Mouse (Mus musculus) left cerebral cortex, postnatal 10 days (tissue): ENCODE data around the gene Baz2a. TPM values are rescaled to one million over a fixed set of nuclear protein-coding genes. Genes with fewer than 3 reads are reported as not detected.

ENCODE experiments used
- DNase-seq, 2 experiments: peaks; one replicate each; pipeline ENCODE4 v3.0.0; 2021 to 2022; ENCODE audit warnings: low spot score in 2 of 2, mixed read lengths in 1 of 2; ENCODE audit errors: extremely low spot score in 1 of 2
- intact Hi-C: fragments of 180-260 bp; cut with DNase I; formaldehyde crosslinking; loops from one replicate; pipeline ENCODE4 v1.15.1; 2025
- total RNA-seq, 2 experiments: library from RNA; stranded (reverse); gene quantifications; 2 replicates each; pipeline ENCODE4 v1.2.3; 2021

Baz2a gene
- total RNA-seq, 2 experiments from 2014 or later: 29.5 to 31.3 TPM

DNA sequence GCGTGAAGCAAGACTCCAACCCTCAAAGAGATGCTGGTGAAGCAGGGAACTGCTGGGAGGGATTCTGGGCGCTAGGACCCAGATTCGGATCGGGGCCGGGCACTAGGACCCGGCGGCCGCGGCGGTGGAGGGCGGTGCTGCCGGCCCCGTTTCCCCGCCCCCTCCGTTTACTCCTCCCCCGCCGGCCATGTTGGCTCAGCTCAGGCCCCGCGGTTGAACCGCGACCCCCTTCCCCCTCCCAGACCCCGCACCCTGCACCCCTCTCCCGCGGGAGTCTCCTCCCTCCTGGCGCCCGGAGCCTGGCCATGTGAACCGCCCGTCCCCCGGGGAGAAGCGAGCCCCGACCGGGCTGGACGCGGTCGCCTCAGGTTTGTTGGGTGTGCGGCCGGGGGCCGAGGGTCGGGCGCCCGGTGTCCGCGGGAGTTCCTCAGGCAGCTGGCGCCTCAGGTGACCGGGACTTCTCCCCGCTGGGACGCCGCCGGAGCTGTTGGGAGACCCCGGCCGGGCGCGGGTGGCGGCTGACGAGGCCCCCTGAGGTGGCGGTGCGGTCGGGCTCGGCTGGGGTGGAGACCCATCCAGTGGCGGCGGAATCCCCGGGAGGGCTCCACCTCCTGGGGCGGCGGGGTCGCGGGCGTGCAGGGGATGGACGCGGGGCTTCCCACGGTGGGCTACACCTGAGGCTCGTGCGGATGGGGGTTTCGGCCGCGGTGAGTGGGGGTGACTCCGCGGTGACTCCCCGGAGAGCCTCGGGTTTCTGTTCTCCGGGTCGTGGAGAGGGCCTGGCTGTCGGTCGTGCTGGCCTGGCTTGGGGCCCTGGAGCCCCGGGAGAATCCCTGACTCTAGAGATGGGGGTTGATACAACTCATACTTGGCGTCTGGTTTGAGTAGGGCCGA lies 5.6 kb downstream of the Baz2a start:
- intact Hi-C loops: no loop called here

DNA sequence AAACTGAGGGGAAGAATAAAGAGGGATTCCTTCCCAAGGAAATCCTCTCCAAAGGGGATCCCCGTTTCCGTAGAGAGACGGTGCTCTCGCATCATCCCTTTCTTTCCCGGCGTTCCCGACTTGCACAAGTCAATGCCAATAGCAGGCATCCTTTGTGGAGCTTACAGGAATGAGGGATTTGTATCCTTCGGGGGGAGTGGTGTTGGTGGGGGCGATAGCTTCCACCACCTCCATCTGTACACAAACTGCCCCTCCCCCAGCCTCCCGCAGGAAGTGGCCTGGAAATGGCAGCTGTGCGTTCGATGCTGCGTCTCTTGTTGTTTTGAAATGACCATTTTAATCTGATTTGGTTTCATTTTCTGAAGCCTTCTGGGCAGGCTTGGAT lies 6.2 kb downstream of the Baz2a start:
- peak in 1 of 2 experiments; percentile 86 for DNase-seq
- intact Hi-C loops: no loop called here

More for the DNA sequence above, 5.6 kb downstream of the Baz2a start:
- DNase-seq: peak in 1 of 2 experiments; percentile 92

GRCm38 (mm10) chr10:128110103-128110761 lies 18.9 kb downstream of the Baz2a start:
- intact Hi-C loops: no loop called here
- DNase-seq: no peak

DNA sequence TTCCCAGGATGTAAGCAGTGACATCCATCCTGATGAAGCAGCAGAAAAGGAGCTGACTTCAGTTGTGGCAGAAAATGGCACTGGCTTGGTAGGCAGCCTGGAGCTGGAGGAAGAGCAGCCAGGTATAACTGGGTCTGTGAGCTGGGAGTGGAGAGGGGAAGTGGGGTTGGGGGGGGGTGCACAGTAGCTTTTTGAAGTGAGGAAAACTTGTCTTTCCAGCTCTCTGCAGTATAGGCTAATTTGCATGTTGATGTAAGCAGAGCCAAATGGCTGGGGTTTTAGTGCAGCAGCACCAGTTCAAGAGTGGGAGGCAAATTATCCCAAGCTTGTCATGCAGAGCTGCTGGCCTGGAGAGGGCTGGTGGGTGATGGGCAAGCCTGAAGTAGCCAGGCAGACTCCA lies 19.9 kb downstream of the Baz2a start:
- intact Hi-C loops: no loop called here
- DNase-seq: no peak

GRCm38 (mm10) chr10:128123833-128124232 lies 32.5 kb downstream of the Baz2a start:
- intact Hi-C loops: no loop called here
- no peak for DNase-seq

GRCm38 (mm10) chr10:128124831-128125230 lies 33.5 kb downstream of the Baz2a start:
- no peak for DNase-seq
- intact Hi-C loops: no loop called here

- intact Hi-C loops: no loop called here
- DNase-seq: no peak
These were observed 34.6 kb downstream of the Baz2a start for GRCm38 (mm10) chr10:128125951-128126350.

DNA sequence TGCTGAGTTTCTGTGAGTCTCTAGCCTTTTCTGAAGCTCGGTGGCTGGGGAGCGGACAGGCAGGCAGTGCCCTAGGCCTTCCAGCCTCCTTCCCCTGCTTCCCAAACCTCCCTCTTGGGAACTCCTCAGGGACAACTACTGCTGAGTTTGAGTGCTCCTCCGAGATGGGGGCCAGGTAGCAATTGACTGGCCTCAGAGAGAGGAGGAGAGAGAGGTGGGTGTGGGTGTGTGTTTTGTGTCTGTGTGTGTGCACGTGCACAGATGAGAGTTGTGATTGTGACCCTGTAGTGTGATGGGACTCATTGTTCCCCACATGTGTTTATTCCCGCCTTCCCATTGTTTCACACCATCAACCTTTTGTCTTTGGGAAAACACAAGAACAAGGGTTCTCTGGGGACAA lies 36.1 kb downstream of the Baz2a start:
- no peak for DNase-seq
- intact Hi-C loops: no loop called here

- intact Hi-C loops: no loop called here
- DNase-seq: no peak
These were observed 36.8 kb downstream of the Baz2a start for GRCm38 (mm10) chr10:128128143-128128542.

DNA sequence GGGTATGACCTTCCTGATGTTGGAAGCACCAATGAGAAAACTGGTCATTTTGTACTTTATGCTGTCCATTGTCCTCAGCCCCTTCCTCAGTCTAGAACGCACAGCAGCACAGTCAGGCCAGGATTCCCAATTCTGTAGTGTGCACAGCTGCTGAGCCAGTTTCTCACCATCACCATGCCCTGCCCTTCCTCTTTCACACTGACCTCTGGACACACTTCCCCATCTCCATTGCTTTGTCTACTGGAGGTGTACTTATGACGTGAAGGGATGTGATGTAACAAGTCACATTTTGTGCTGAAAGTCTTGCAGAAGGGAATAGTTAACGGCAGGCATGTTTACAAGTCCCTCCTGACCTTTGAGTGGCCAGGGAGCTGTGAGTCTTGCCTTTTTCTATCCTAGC lies 39.9 kb downstream of the Baz2a start:
- no peak for DNase-seq
- intact Hi-C loops: no loop called here

GRCm38 (mm10) chr10:128131812-128132211 lies 40.4 kb downstream of the Baz2a start:
- DNase-seq: no peak
- intact Hi-C loops: no loop called here

GRCm38 (mm10) chr10:128133650-128134332 lies 42.4 kb downstream of the Baz2a start:
- intact Hi-C loops: no loop called here
- peak; percentile 40 to 44 for DNase-seq

DNA sequence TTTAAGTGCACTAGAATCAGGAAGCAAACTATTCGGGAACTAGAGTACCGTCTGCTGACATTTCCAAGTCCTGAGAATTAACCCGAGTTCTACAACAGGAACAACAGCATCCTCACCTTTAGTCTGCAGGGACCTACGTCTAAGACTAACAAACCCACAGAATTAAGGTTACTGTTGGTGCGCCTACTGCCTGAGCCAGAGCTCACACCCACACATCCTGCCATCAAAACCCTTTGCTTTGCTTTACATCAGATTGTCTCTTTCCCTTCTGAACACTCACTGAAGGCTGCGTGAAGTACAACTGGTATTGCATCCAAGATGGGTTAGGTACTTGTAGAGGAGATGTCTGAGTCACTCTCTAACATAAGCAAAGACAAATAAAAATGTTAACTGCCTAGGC lies 44.0 kb downstream of the Baz2a start:
- intact Hi-C loops: no loop called here

DNA sequence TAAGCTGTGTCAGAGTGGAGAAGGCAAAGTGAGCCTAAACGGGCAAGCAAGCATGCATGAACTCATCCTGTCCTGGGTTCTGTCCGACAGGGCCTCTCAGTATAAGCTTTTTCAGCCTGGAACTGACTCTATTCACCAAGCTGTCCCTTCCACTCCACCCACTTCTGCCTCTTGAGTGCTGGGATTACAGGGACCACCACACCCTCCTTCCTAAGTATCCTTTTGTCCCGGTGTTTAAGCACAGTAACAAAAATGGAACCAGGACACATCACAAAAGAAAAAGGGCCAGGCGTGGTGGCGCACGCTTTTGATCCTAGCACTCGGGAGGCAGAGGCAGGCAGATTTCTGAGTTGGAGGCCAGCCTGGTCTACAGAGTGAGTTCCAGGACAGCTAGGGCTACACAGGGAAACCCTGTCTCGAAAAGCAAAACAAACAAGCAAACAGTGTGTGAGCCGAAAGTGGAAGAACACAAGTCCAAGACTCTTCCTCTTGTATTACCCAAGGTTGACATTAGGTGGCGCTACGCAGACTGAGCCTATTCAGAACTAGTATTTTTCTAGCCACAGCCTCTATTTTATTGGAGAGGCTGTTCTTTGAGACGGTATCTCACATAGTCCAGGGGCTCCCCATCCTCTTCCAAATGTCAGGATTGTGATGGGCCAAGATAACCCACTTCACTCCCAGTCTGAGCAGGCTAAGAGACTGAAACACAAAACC lies 49.0 kb downstream of the Baz2a start:
- DNase-seq: peak in 1 of 2 experiments; percentile 46
- intact Hi-C loops: no loop called here

More for the DNA sequence above, 44.0 kb downstream of the Baz2a start:
- no peak for DNase-seq

GRCm38 (mm10) chr10:128142165-128142564 lies 50.8 kb downstream of the Baz2a start:
- intact Hi-C loops: loop anchor here (2.0 kb wide), 1 partner anchor 47 kb away; no protein-coding TSS in a partner anchor
- DNase-seq: no peak

DNA sequence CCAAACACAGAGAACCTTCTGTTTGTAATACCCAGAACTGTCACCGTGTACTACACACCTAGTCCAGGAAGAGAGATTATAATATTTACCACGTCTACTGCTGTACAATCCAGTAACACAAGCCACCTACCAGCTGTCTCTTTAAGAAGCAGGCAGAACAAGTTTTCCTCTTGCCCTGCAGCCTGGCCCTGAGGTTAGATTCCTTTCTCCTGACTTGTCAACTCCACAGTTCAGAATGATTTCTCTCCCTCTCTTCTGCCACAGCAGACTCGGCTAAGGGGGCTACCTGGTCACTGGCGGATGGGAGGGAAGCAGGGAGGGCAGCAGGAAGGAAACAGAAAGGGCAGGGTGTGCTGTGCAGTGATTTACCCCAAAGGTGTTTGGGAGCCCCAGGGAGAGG lies 52.3 kb downstream of the Baz2a start:
- intact Hi-C loops: loop anchor here (2.0 kb wide), 1 partner anchor 45 kb away; no protein-coding TSS in a partner anchor
- no peak for DNase-seq

- intact Hi-C loops: no loop called here
- DNase-seq: no peak
These were observed 53.6 kb downstream of the Baz2a start for GRCm38 (mm10) chr10:128144961-128145360.

- intact Hi-C loops: no loop called here
- no peak for DNase-seq
These were observed 57.5 kb downstream of the Baz2a start for GRCm38 (mm10) chr10:128148789-128149365.
